Mouse (Mus musculus) spleen, adult 2 months (tissue): ENCODE results near the gene Wdr49.

Experiments
- CTCF ChIP-seq: fragments of 200-500 bp; IDR thresholded peaks from 2 replicates; pipeline ENCODE4 v1.5.1; 2011; ENCODE audit warnings: mild to moderate bottlenecking, inconsistent platforms; ENCODE audit not compliant: insufficient read depth, insufficient read length, insufficient replicate concordance; ENCODE audit errors: extremely low read depth
- POLR2A ChIP-seq: fragments of 200-500 bp; IDR thresholded peaks from 2 replicates; pipeline ENCODE4 v1.6.1; 2011; ENCODE audit warnings: low read depth, low read length, inconsistent platforms

- TF ChIP-seq CTCF (no peak), POLR2A (no peak)
Observed at GRCm38 (mm10) chr3:75337196-75337595, 144.8 kb downstream of the Wdr49 start.
